Mouse (Mus musculus) forebrain, embryonic 10.5 days (tissue): Measurements from ENCODE around the gene Apaf1. TPM values are rescaled to one million over a fixed set of nuclear protein-coding genes. Genes with fewer than 3 reads are reported as not detected.

Experiments
- polyA plus RNA-seq: library from polyadenylated mRNA; unstranded; fragments of >200 nt; fragmentation: Nextera tagmentation; extraction: Ambion mirVana; gene quantifications from 2 replicates; pipeline ENCODE4 v1.2.1, GENCODE M21; 2016

Gene Apaf1
- polyA plus RNA-seq, 1 experiment from 2014 or later: 20.0 TPM

Other genes with a start within 250 kb of the Apaf1 start
- gene Ikbip, start 170 bp upstream of the Apaf1 start, polyA plus RNA-seq: 15.8 TPM in 2 replicates
- gene Slc25a3, start 41.3 kb upstream of the Apaf1 start, polyA plus RNA-seq: 412 and 413 TPM in 2 replicates
- 261 and 275 TPM in 2 replicates for gene Tmpo, start 98.5 kb upstream of the Apaf1 start, polyA plus RNA-seq